21 mouse cellular contexts compared by ENCODE assay signal in the genomic region with DNA sequence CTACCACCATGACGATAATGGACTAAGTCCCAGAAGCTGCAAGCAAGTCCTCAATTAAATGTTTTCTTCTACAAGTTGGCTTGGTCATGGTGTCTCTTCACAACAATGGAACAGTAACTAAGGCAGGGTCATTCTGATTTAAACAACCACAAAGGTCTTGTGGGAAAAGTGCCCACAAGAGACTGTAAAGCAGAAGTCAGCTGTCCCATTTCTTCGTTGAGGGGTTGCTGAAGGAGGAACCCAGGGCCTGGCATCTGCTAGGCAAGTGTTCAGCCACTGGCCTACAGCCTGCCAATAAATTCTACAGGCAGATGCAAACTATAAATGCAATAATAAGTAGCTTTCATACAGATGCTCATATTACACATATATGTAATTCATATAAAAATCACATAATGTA. TPM values are rescaled to one million over a fixed set of nuclear protein-coding genes. Genes with fewer than 3 reads are reported as not detected.
A peak's percentile ranks its signal among the peaks of the same experiment; 100 is the strongest.
DNase-seq lines count a peak whose midpoint lies in the region; ATAC-seq lines count a peak whose summit lies in the region.
"Had no signal": no experiment of that assay in that cellular context is flagged by ENCODE, and none has a peak within 500 bp of the region (broad histone marks: within the 10 kb centered on the region; RNA-seq: fewer than 3 reads in every experiment).

No protein-coding gene starts in this region.

- DNase-seq in spleen, adult 12 weeks (ENCODE audit: low spot score) = no peak
- DNase-seq in layer of hippocampus, postnatal 10 days (ENCODE audit: low spot score in 2 of 2) = no peak
- no peak for DNase-seq in gastrocnemius, postnatal 25 days
- DNase-seq: adrenal gland, adult 2 months; adrenal gland, adult 8-10 months; adrenal gland, postnatal 10 days; adrenal gland, postnatal 14 days; adrenal gland, postnatal 25 days; adrenal gland, postnatal 36 days; B cell, adult 2 months; cerebellum, adult 11 months; cerebellum, adult 11-12 months; cerebellum, adult 18-20 months had no signal

- peak; percentile 65 for ATAC-seq in common myeloid progenitor, adult 5-6 weeks (replicated peaks; ENCODE audit: low read depth, poor library complexity, severe bottlenecking)
- peak; percentile 37; the same call in 1 of the 2 replicates for ATAC-seq in granulocyte monocyte progenitor cell, adult 5-6 weeks (replicated peaks; ENCODE audit: poor library complexity, severe bottlenecking)
- ATAC-seq in megakaryocyte progenitor cell, adult 5-6 weeks (replicated peaks; ENCODE audit: poor library complexity) = peak; percentile 60
- ATAC-seq: activated CD4-positive, CD25-positive, alpha-beta regulatory T cell, adult 4 months; CD4-positive, CD25-positive, alpha-beta regulatory T cell, adult 4 months; Patski had no signal

RNA-seq across cellular contexts. Expression of a gene that starts 48.0 kb away (rescaled TPM):
- not detected in 2 replicates for total RNA-seq in common myeloid progenitor, adult 5-6 weeks (2017)
- not detected in 2 replicates for total RNA-seq in granulocyte monocyte progenitor cell, adult 5-6 weeks (2014; fragmentation: Nextera tagmentation)
- not detected in 2 replicates for total RNA-seq in granulocyte monocyte progenitor cell, adult 5-6 weeks (2017)
- not detected in 2 replicates for total RNA-seq in megakaryocyte progenitor cell, adult 5-6 weeks (2015)
- total RNA-seq in megakaryocyte progenitor cell, adult 5-6 weeks (2017) = not detected in 2 replicates
- total RNA-seq in layer of hippocampus, postnatal 10 days (2021) = 1 to 10 TPM; 6.6 to 7.4 TPM
- not detected for total RNA-seq in gastrocnemius, postnatal 25 days (2021)
- total RNA-seq: adrenal gland, adult 18-20 months; adrenal gland, postnatal 10 days; adrenal gland, postnatal 14 days; adrenal gland, postnatal 25 days; MEL had no signal
